Mouse (Mus musculus) right cerebral cortex, adult 18-20 months (tissue): ENCODE measurements around the gene Fmnl1.

Source experiments
- DNase-seq: peaks from one replicate; pipeline ENCODE4 v3.0.0; 2022; ENCODE audit warnings: mixed read lengths

Fmnl1 gene

GRCm38 (mm10) chr11:103161449-103161848 is 9.5 kb upstream of the Fmnl1 start:
- no peak for DNase-seq

GRCm38 (mm10) chr11:103162132-103162531 is 8.8 kb upstream of the Fmnl1 start:
- DNase-seq: no peak

- DNase-seq: no peak
These were observed 6.5 kb upstream of the Fmnl1 start for GRCm38 (mm10) chr11:103164391-103164790.

GRCm38 (mm10) chr11:103168690-103169390 is 2.1 kb upstream of the Fmnl1 start:
- peak; percentile 71 for DNase-seq

GRCm38 (mm10) chr11:103169664-103170063 is 1.2 kb upstream of the Fmnl1 start:
- no peak for DNase-seq

- no peak for DNase-seq
These were observed 805 bp upstream of the Fmnl1 start for GRCm38 (mm10) chr11:103170111-103170493.

GRCm38 (mm10) chr11:103171286-103171620 is 346 bp downstream of the Fmnl1 start:
- no peak for DNase-seq

- no peak for DNase-seq
These were observed 940 bp downstream of the Fmnl1 start for GRCm38 (mm10) chr11:103171703-103172391.

- no peak for DNase-seq
These were observed 1.6 kb downstream of the Fmnl1 start for GRCm38 (mm10) chr11:103172392-103173040.

- no peak for DNase-seq
These were observed 2.3 kb downstream of the Fmnl1 start for GRCm38 (mm10) chr11:103173041-103173770.

GRCm38 (mm10) chr11:103173771-103174344 is 3.0 kb downstream of the Fmnl1 start:
- DNase-seq: peak; percentile 70

GRCm38 (mm10) chr11:103174411-103174832 is 3.5 kb downstream of the Fmnl1 start:
- no peak for DNase-seq

- no peak for DNase-seq
These were observed 4.0 kb downstream of the Fmnl1 start for GRCm38 (mm10) chr11:103174891-103175391.

GRCm38 (mm10) chr11:103175688-103176442 is 5.0 kb downstream of the Fmnl1 start:
- no peak for DNase-seq

- DNase-seq: no peak
These were observed 5.6 kb downstream of the Fmnl1 start for GRCm38 (mm10) chr11:103176510-103176909.

GRCm38 (mm10) chr11:103177216-103177615 is 6.3 kb downstream of the Fmnl1 start:
- DNase-seq: no peak

GRCm38 (mm10) chr11:103177815-103178485 is 7.0 kb downstream of the Fmnl1 start:
- DNase-seq: no peak

- DNase-seq: no peak
These were observed 7.8 kb downstream of the Fmnl1 start for GRCm38 (mm10) chr11:103178748-103179147.

GRCm38 (mm10) chr11:103180426-103180825 is 9.5 kb downstream of the Fmnl1 start:
- DNase-seq: no peak

- DNase-seq: no peak
These were observed 10.4 kb downstream of the Fmnl1 start for GRCm38 (mm10) chr11:103181349-103181748.

- no peak for DNase-seq
These were observed 11.0 kb downstream of the Fmnl1 start for GRCm38 (mm10) chr11:103181911-103182310.
